Mouse (Mus musculus): ENCODE measurements around the gene Ano6.

DNA sequence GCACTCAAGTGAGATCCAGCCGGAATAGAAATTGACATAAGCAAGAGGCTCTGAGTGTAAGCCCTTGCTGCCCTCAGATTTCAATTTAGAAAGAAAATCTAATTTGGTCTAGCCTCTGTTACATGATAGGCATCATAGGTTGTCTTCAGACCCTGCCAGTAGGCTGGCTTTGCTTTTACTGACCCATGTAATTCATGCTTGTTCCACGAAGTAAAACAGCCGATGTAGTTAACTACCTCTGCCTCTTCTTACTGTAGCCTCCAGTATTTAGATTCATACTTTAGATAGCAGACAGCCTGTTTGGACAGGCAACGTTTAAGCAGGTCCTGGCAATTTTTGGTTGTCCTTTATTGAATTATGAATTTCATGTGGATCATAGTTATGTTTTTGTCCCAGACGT lies 1.2 kb downstream of the Ano6 start:
- TF ChIP-seq CTCF (IDR thresholded peaks at IDR 0.05; ENCODE audit: control insufficient read depth, insufficient read depth, low read length) (no peak), POLR2A (IDR thresholded peaks at IDR 0.05; ENCODE audit: borderline replicate concordance, control insufficient read depth, low read depth, low read length) (no peak)

Measured in bone marrow, adult 2 months (tissue).